Mouse (Mus musculus) erythroblast, adult 5-6 weeks (primary cell): Measurements from ENCODE around the gene Nek7. TPM values are rescaled to one million over a fixed set of nuclear protein-coding genes. Genes with fewer than 3 reads are reported as not detected.

Experiments used
- ATAC-seq: replicated peaks from 2 replicates; pipeline ENCODE4 v1.8.0; 2016; ENCODE audit warnings: moderate number of reproducible peaks, mild to moderate bottlenecking, moderate TSS enrichment, inconsistent platforms; ENCODE audit not compliant: poor library complexity, low FRiP score, severe bottlenecking
- total RNA-seq, 2 experiments: library from RNA; stranded (forward) in 1 of 2; stranded (reverse) in 1 of 2; fragments of 150-400 nt in 1 of 2; fragments of 200-764, 138-1000 nt in 1 of 2; gene quantifications; 2 replicates each; pipeline versions ENCODE4 v1.2.3 to v1.2.4; 2015 to 2017; ENCODE audit warnings: low replicate concordance in 2 of 2

Gene Nek7
- total RNA-seq, 2 experiments from 2014 or later = 31.3 to 35.2 TPM

DNA sequence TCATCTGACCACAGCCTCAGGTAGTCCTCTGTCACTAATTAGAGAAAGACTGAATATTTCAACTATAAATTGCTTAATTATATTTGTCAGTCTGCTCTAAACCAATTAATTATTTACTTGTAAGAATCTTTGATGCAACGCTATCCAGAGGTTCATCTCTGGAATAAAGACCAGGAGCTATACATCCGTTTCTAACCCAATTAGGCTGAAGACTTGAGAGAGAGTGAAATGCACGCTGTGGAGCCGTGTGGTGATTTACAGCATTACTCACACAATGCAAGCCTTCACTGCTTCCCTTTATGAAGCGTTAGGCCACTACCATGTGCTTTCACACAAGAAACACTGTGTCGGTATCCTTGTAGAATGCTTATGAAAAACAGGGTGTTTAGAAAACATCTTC lies 96.0 kb downstream of the Nek7 start:
- ATAC-seq = no peak

DNA sequence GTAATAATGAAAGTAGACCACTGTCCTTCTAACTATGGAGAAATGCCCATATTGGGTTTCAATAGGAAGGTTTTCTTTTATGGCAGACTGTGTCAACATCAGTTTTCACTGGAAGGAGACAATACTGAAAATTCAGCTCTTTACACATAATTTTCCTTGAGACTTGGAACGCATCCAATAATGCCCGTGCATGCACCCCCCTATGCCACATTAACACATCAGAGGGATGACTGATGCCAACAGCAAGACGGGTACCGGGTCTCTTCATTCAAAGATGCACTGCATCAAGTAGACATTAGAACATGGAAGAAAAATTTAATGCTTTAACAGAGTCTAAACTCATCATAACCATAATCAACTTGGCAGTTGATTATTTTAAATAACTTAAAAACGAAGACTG lies 101.7 kb downstream of the Nek7 start:
- no peak for ATAC-seq

DNA sequence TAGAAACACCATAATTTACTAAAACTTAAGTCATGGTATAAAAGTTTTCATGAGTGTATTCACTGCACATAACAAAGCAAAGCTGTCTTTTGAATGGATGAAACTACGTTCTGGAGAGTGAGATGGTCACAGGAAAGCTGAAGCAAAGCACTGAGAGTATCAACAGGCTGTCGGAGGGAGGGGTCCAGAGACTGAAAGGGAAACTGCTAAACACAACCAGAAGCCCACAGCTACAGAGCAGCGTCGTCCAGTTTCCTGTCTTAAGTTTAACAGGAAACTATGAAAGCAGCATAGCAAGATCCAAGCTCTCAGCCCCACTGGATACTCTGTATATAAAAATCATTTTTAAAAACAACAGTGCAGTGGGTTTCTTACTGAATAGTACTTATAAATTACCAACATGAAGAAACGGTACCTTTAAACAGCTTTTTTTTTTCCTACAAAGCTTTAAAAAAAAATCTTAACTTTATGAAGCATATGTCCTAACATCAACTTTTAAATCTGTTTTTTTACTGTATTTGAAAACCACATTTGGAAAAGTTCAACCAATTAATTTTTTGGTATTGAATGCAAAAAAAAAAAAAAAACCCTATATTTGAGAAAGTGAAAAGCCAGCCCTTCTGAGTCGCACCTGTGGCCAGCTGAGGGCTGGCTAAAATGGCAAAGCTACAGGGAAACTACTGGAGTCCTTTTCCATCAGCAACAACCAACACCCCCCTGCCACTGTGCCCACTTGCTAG lies 102.4 kb downstream of the Nek7 start:
- ATAC-seq = no peak

DNA sequence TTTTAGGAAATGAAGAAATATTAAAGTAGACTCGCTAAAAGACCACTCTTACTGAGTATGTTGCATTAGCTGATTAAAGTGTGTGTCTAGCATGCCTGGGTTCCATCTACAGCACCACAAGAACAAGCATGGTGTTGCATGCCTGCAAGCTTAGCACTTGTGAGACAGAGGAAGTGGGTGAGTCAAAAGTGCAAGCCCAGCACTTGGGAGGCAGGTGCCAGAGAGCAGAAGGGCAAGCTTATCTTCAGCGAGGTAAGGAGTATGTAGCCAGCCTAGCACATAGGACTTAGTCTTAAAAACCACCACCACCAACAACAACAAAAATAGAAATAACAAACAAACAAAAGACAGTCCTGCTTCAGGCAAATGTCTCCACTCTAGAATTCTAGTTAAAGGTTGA lies 103.0 kb downstream of the Nek7 start:
- no peak for ATAC-seq

DNA sequence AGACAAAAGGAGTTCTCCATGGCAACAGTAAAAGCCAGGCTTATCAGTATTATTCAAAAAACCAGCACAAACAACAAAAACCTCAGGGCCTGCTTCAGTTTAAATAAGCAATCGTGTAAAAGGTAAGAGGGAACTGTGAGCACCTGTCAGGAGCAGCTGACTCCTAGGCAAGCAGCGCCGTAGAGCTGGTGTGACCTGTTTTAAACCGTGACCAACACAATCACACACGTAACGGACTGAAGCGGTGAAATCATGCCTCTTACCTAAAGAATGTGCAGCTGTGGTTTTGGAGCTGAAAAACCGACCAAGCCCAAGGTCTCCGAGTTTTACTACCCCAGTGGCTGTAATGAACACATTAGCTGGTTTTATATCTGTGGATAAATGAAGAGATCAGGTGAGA lies 104.6 kb downstream of the Nek7 start:
- no peak for ATAC-seq

DNA sequence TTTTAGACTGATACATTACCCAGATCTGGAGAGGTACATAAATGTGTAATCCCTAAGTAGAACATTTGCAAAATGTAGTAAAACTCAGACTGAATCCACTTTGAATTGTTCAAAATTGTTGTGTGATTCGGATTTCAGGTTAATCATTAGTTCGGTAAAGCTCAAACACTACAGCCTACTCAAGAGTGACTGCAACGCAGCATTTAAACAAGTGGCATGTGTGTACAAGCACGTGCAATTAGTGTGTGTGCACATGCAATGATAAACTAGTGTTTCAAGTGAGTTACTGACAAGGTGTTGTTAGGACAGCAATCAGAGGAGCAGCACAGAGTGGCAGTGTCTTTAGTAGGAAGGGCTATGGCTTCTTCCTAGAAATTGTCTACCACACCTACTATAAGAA lies 106.0 kb downstream of the Nek7 start:
- ATAC-seq = no peak

DNA sequence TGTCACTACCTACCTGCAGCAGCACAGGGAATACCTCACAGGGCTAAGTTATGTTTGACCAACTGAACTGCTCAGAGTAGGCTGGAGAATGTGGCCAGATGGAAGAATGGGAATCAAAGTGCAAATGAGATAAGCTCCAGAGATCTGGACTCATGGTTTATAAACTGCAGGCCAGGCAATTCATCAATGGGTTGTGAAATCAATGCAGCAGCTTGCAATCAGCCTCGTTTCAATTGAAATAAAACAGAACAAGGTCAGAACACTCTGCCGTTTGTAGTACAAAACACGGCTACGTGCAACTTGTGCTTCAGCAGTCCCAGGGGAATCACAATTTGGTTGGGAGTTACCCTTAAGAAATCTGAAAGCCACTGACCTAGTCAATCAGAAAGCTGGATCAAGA lies 109.4 kb downstream of the Nek7 start:
- ATAC-seq = no peak

DNA sequence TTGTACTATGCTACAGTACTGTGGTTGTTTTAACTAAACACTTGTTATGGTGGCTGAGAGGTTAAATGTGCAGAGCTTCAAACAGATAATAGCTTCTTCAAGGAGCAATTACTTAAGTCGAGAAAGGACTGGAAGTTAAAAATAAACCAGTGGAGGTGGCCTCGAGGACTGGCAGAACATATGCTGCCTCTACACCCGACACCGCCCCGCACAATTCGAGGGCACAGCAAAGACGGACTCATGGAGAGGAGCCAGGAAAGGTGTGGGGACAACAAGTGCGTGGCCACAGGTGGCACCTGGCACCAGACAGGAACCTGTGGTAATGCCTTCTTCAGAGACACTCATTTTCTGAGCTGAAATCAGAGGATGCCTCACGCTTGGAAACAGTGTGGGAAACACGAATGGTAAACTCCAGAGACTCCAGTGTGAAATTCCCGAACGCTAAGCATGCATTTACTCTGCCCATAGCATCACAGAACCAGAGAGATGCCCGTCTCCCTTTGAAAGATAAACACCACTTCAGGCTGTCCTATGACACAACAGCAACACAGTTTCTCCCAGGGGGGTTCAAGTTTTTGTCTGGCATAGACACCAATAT lies 112.4 kb downstream of the Nek7 start:
- ATAC-seq = no peak

DNA sequence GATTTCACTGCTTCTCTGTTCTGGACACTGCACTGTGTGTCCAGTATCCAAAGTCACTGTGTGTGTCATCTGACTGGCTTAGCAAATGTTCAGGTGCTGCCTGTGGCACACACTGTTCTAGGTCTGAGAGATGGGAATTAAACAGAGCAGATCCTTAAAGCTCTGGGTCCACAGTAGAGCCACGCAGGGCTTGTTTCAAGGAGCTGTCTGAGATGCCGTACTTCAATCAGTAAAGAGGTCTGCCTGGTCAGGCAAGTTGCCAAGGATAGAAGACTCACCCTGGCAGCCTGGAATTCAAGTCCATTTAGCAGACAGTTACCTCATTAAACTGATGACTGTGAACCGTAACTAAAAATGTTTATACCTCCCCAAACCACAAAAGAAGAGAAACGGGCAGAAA lies 112.9 kb downstream of the Nek7 start:
- ATAC-seq = no peak

DNA sequence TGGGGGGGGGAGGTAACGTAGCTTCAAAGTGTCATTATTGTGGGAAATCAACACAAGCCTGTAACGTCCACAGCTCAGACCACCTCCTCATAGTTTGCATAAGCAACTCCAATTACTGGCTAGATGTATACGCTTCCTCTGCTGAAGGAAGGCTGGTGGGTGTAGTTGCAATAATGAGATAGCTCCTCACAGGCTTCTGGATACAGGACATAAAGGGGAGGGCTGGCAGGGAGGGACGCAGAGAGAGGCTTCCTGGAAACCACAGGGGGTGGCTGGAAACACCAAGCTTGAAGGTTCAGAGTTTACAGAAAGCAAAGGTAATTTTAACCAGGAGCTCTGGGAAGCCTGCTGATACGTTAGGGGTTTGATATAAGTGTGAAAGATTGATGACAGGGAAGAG lies 115.7 kb downstream of the Nek7 start:
- no peak for ATAC-seq

DNA sequence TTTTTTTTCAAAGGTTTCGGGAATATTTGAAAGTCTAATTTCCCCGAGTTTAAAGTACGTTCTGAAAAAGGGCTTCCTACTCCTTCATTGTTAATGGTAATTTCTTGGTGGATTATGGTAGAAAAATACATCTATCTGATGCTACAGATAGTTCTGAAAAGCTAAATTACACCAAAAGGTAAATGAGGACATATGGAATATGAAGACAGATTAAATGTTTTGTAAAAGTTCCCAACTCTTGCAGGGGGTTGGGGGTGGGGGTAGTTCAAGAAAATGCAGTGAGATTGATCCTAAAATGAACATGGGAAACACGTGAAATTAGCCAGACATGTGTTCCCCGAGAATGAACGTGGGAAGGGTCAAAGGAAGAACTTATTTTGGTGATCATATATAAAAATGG lies 119.2 kb downstream of the Nek7 start:
- no peak for ATAC-seq

DNA sequence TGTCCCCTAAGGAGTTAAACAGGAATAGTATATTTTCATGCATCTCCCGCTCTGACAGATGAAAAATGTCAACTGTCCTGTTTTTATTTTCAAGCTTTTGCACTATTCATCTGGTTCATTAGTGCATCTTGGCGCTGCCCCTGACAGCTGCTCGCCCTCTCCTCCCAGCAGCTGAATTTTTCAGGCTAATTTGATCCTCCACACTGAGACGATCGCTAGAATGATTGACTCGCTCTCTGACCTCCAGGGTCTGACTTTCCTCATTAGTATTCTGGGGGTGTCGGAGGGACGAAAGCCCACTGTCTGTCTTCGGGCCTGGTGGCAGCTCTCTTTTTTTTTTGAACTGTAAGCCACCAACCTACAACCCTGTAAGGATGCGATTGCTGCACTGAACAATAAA lies 119.8 kb downstream of the Nek7 start:
- no peak for ATAC-seq

DNA sequence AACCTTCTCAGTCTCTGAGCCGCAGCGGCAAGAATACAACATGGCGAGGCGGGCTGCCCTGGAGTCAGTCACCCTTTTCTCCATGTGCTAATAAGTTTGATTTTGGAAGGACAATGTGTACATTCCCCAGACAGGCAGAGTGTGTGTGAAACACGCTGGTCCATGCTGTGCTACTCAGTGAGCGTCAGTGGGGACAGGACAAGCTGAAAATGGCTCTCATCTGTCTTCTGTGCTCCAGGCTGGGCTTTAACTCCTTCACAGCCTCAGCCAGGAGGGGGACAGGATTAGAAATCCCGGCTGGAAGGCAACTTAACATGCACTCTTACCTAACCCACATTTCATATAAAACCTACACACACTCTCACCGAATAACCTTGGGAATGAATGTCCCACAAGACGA lies 120.5 kb downstream of the Nek7 start:
- ATAC-seq = no peak

DNA sequence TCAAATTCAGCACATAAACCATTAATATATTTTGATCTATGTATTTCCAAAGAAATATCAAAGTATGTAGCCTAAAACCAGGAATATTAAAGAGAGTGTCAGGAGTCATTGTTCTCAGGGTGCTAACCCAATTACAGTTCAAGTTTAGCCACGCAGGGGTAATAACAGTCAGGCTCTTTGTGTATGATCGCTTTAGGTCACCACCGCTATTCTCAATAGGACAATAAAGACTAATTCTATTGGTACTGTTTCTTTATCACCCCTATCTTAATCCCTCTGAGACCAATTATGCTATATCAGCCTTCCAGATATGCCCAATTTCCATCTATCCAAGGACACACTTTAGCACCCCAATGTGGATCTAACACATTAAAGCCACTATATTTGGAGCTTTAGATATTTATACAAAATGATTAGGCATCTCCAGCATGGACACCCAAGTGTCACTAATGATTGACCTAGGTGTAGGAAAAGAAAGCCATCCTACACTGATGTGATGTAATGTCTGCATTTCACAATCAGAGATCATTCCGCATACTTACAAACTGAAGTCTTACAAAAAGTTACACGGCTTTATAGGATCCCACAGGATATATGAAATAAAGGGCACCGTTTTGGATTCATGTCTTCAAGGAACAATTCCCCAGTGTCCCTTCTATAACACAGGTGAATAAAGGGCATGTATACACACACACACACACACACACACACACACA lies 128.4 kb downstream of the Nek7 start:
- ATAC-seq = no peak

DNA sequence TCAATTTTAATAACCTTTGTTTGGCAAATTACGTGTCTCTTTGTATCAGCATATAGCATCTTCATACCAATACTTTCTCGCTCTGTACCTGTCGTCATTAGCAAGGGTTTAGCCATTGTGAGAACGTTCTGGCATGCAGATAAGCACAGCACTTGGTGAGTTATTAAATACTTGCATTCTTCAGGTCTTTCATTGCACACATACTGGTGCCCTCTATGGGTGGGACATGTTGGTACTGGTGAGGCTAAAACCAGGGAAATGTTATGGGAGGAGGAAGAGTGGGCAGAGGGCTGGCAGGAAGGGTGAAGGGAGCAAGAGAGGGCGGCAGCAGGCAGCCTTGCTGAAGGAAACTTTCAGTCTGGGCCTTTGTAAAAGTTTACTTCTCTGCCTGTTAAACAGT lies 132.4 kb downstream of the Nek7 start:
- ATAC-seq = no peak

DNA sequence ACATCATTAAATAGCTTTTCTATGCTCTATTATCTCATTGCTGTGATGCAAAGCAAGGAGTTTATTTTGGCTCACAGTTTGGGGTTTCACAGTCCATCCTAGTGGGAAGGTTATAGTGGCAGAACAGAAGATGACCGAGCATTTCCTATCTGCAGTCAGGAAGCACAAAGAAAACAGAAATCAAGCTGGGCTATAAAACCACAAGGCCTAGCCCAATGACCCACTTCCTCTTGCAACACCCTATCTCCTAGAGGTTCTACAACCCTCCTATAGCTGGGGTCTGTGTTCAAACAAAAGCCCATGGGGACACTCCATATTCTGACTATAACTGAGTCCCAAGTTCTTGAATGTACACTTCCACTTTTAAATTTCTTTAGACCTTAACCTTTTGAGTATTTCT lies 139.2 kb downstream of the Nek7 start:
- no peak for ATAC-seq

DNA sequence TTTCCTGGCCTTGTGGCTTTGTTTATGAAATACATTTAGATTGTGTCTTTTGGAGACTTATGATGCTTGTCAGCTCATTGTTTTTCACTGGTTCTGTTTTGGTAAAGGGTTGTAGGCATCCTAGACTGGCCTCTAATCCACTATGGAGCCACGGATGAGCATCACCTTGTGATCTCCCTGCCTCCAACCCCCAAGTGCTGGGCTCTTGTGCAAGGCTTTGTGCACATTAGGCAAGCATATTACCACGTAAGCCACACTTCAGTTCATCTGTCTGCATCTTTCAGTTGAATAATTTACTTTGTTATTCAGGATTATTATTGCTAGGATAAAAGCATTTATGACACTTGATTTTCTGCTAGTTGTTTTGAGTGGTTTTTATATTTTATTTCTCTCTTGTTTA lies 154.6 kb downstream of the Nek7 start:
- no peak for ATAC-seq

DNA sequence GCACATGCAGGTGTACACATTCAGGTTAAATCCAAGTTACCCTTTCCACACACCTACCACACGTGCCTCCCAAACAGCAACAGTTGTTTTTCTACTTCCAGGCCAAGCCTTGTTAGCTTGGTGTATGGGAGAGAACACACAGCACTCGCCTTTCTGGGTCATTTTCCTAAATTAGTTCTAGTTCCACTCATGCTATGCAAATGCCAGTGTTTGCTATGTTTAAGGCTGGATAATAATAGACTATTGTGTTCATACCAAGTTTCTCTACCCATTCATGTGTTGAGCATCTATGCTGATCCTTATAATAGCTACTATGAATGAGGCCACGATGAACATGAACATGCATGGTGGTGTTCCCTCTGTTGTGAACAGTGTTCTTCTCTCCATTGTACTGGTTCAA lies 158.5 kb downstream of the Nek7 start:
- no peak for ATAC-seq

DNA sequence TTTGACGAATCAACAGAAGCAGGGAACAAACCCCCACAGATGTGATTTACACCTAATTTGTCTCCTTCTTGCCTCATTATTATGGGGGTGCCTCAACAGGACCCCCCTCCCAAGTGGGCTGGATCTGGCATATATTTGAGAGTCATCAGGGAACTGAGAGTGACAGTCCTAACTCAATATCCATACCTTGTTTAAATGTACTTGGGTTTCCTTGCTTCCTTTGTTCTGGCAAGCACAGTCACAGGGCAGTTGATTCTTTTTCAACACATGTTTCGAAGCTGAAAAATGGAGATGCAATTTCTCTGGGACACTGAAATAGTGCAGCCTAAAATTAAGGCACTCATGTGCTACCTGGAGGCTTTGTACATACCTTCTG lies 170.5 kb downstream of the Nek7 start:
- ATAC-seq = no peak

DNA sequence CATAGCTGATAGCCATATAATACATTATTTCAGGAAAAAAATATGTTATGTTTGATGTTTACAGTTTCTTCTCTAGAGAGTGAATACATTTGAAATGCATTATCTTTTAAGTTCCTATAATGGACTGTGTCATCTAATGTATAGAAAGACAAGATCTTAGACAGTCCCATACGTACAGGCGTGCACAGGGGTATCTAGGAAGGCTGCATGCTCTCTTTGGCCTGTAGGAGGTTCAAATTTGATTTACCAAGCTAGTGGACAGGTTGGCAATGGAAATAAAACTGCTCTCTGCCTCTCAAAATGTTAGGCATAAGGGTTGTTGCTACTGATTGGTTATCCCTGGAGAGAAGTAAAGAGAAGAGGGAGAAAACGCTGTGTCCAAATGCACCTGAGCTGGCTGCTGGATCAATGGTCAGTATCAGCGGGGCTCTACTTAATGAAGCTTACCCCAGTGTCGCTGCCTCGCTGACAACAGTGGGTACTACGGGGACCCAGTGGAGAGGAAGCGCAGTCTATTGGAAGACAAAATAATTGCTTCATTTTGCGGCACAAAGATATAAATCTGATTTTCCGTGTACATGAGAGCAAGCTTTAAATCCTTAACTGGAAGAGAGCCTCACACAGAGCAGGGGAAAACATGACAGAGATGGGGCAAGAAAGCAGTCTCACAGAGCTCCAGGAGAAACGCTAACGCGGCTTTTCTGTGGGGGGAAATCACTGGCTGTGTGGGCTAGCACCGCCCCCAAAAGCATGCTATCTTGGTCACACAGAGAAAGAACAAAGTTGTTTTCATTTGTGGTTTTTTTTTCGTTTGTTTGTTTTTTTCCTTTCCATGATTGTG lies 171.1 kb downstream of the Nek7 start:
- no peak for ATAC-seq

DNA sequence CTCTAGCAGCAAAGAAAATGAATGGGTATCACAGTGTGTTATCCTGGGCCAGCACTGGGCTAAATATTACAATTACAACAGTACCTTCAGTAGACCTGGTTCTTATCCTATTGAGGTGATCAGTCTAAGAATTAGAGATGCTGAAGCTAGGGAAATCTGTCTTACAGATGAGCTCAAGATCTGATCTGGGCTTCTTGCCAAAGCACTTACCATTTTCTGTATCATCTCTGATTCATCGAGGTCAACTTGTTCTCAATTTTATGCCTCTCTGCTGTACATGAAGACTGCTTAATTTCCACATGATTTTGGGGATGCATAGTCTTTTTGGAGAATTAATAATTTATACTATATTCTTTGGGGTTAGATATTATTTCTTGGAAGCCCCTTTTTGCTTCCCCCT lies 173.1 kb downstream of the Nek7 start:
- no peak for ATAC-seq
